Mouse (Mus musculus) CH12.LX (cell line): Measurements from ENCODE around the gene Capza1.

Experiments used
- CTCF ChIP-seq, 2 experiments: IDR thresholded peaks in 1 of 2; conservative IDR thresholded peaks in 1 of 2; 2 replicates each; pipeline ENCODE4 v1.5.1; 2011 to 2012; ENCODE audit warnings: low read depth in 2 of 2, low read length in 2 of 2, improper control_type of control experiment in 1 of 2, inconsistent platforms in 1 of 2, mild to moderate bottlenecking in 1 of 2, moderate library complexity in 1 of 2
- ETS1 ChIP-seq: conservative IDR thresholded peaks from 2 replicates; pipeline ENCODE4 v1.6.1; 2012; ENCODE audit warnings: low read depth, mild to moderate bottlenecking, inconsistent platforms, low read length, improper control_type of control experiment, moderate library complexity
- MYC ChIP-seq: IDR thresholded peaks from 2 replicates; pipeline ENCODE4 v1.6.1; 2011; ENCODE audit warnings: low read depth, mild to moderate bottlenecking, improper control_type of control experiment, low read length
- POLR2A ChIP-seq: IDR thresholded peaks from 2 replicates; pipeline ENCODE4 v1.6.1; 2011; ENCODE audit warnings: low read depth, mild to moderate bottlenecking, improper control_type of control experiment, low read length

- TF ChIP-seq CTCF (conservative IDR thresholded peaks at IDR 0.05 in 1 of 2, IDR thresholded peaks at IDR 0.05 in 1 of 2; ENCODE audit: low read depth in 2 of 2, low read length in 2 of 2) (no peak), POLR2A (no peak), MYC (no peak), ETS1 (no peak)
Measured at GRCm38 (mm10) chr3:104794953-104795470, 69.3 kb downstream of the Capza1 start.
